Mouse (Mus musculus) ES-Bruce4 (cell line): ENCODE results near the gene Aktip.

ENCODE experiments used
- CTCF ChIP-seq: IDR thresholded peaks from one replicate; pipeline ENCODE4 v1.8.1; 2011; ENCODE audit warnings: low read depth, low read length
- EP300 ChIP-seq: IDR thresholded peaks from 2 replicates; pipeline ENCODE4 v1.6.1; 2011; ENCODE audit warnings: low read depth, low read length; ENCODE audit not compliant: insufficient read depth
- POLR2A ChIP-seq: IDR thresholded peaks from one replicate; pipeline ENCODE4 v1.8.1; 2011; ENCODE audit warnings: low read length; ENCODE audit not compliant: insufficient read depth

- TF ChIP-seq CTCF, result no peak
- TF ChIP-seq POLR2A, result no peak
- TF ChIP-seq EP300, result no peak
Measured at GRCm38 (mm10) chr8:91214287-91214686, 14.5 kb upstream of the Aktip start.
